Mouse (Mus musculus) stomach, embryonic 14.5 days (tissue): ENCODE measurements around the gene Ptpn14. TPM values are rescaled to one million over a fixed set of nuclear protein-coding genes. Genes with fewer than 3 reads are reported as not detected.
A peak's percentile ranks its signal among the peaks of the same experiment; 100 is the strongest.

ENCODE experiments used
- ATAC-seq: fragments of 200-750 bp; cut with Nextera tagmentation; 2 replicates; pipeline ENCODE4 v1.8.0; 2017; ENCODE audit warnings: low read depth, moderate TSS enrichment; ENCODE audit not compliant: insufficient number of reproducible peaks, insufficient read depth, low FRiP score
- H3K27ac ChIP-seq: fragments of 300-500 bp; sonication (generic); 2 replicates; pipeline ENCODE4 v1.5.1; 2014; ENCODE audit warnings: mild to moderate bottlenecking, low read length, moderate library complexity, mixed read lengths
- H3K27me3 ChIP-seq: fragments of 300-500 bp; sonication (generic); 2 replicates; pipeline ENCODE4 v1.6.1; 2014; ENCODE audit warnings: low read length, control low read depth, mixed read lengths; ENCODE audit not compliant: control insufficient read depth, insufficient read depth
- H3K36me3 ChIP-seq: fragments of 300-500 bp; sonication (generic); 2 replicates; pipeline ENCODE4 v1.6.1; 2014; ENCODE audit warnings: mild to moderate bottlenecking, control low read depth, low read length, moderate library complexity, mixed read lengths; ENCODE audit not compliant: control insufficient read depth, insufficient read depth
- H3K4me1 ChIP-seq: fragments of 300-500 bp; sonication (generic); 2 replicates; pipeline ENCODE4 v1.6.1; 2014; ENCODE audit warnings: low read length, control low read depth, mixed read lengths; ENCODE audit not compliant: control insufficient read depth, insufficient read depth
- H3K4me2 ChIP-seq: fragments of 300-500 bp; sonication (generic); replicated peaks from 2 replicates; pipeline ENCODE4 v1.6.1; 2014; ENCODE audit warnings: low read depth, low read length, control low read depth
- H3K4me3 ChIP-seq: fragments of 300-500 bp; sonication (generic); 2 replicates; pipeline ENCODE4 v1.5.1; 2014; ENCODE audit warnings: low read depth, low read length, control low read depth
- H3K9ac ChIP-seq: fragments of 300-500 bp; sonication (generic); replicated peaks from 2 replicates; pipeline ENCODE4 v1.6.1; 2014; ENCODE audit warnings: low read depth, mild to moderate bottlenecking, control low read depth, low read length, moderate library complexity, mixed read lengths
- H3K9me3 ChIP-seq: fragments of 300-500 bp; sonication (generic); 2 replicates; pipeline ENCODE4 v1.6.1; 2016; ENCODE audit warnings: low read depth, low read length, control low read depth; ENCODE audit not compliant: control insufficient read depth
- WGBS: fragments of 180-500 bp; shearing (Covaris S2); extraction: QIAGEN DNeasy Blood & Tissue Kit; methylation state at CpG from one replicate; pipeline ENCODE4 v1.1.7; 2014; 5-methylcytosine and 5-hydroxymethylcytosine counted together
- polyA plus RNA-seq: library from polyadenylated mRNA; unstranded; fragments of >200 nt; fragmentation: Nextera tagmentation; extraction: Ambion mirVana; gene quantifications from 2 replicates; pipeline ENCODE4 v1.2.1, GENCODE M21; 2014

The Ptpn14 gene
- polyA plus RNA-seq, 1 experiment from 2014 or later = 14.3 TPM

DNA sequence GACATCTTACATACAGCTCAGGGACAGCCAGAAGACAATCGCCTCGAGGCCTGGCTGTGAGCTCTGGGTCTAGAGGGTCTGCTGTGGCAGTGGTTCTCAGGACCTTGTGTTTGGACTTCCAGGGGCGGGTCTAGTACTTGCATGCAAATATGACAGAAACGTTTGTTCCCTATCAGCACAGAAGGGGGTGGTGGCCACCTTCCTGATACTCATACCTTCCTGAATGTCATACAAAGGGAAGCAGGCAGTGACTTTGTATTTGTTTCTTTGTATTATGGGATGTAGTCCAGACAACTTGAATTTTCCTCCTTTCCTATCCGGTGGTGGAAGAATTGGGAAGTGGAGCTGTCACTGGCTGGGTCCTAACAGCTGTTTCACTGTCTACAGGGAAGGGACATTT is 36.2 kb downstream of the Ptpn14 start:
- Histone ChIP-seq H3K36me3 (no peaks in the 10 kb centered on the region), H3K9me3 (no peaks in the 10 kb centered on the region), H3K27me3 (no peaks in the 10 kb centered on the region), H3K27ac (peak overlapping the region; percentile 22; the same call in 1 of the 2 replicates), H3K4me1 (peaks cover 19% of the 10 kb centered on the region), H3K4me2 (no peak overlapping the region), H3K4me3 (no peak overlapping the region), H3K9ac (no peak overlapping the region)
- no peak for ATAC-seq
- 59% methylated on average over 5 of the region's 5 CpGs for WGBS

DNA sequence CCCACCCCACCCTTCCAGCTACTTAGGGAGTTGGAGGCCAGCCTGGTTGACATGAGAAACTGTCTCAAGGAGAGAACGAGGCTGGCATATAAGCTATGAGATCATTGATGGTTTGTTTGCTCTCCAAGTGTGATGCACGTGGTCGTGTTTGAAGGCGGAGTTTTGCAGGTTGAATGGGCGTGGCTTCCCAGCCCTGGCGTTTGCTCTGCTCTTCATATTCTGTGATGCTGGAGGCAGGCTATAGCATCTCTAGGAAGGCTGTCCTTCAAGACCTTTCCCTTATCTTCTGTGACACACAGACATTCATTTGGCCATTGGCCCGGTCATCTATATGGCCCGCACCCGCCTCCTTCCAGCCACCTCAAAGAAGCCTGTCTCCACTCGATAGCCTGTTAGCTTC is 39.1 kb downstream of the Ptpn14 start:
- Histone ChIP-seq H3K4me2 (no peak overlapping the region), H3K9me3 (no peaks in the 10 kb centered on the region), H3K27ac (no peak overlapping the region), H3K27me3 (no peaks in the 10 kb centered on the region), H3K4me1 (peaks cover 19% of the 10 kb centered on the region), H3K36me3 (no peaks in the 10 kb centered on the region), H3K4me3 (no peak overlapping the region), H3K9ac (no peak overlapping the region)
- ATAC-seq = no peak
- 45% methylated on average over 10 of the region's 10 CpGs for WGBS

DNA sequence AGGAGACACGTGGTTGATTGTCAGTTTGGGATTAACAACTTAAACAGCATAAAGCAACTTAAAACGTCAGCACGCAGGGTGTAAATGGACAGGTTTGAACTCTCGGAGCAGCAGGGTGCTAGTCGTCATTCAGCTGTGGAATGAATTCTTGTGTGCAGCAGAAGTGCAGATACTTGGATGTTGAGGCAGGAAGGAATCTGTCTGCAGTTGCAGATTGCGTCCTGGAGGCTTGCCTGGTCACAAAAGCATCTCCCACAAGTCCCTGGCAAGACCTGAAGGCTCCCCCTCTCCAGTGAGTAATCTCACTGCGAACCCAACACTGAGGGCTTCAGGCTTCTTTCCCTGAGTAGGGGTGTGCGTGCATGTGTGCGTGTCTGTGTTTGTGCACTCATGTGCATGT is 39.8 kb downstream of the Ptpn14 start:
- H3K4me1 ChIP-seq = peaks cover 22% of the 10 kb centered on the region
- H3K36me3 ChIP-seq = no peaks in the 10 kb centered on the region
- no peak overlapping the region for H3K27ac ChIP-seq
- no peaks in the 10 kb centered on the region for H3K27me3 ChIP-seq
- no peak overlapping the region for H3K9ac ChIP-seq
- H3K4me2 ChIP-seq = no peak overlapping the region
- no peak for ATAC-seq
- H3K9me3 ChIP-seq = no peaks in the 10 kb centered on the region
- 51% methylated on average over 9 of the region's 9 CpGs for WGBS
- no peak overlapping the region for H3K4me3 ChIP-seq

DNA sequence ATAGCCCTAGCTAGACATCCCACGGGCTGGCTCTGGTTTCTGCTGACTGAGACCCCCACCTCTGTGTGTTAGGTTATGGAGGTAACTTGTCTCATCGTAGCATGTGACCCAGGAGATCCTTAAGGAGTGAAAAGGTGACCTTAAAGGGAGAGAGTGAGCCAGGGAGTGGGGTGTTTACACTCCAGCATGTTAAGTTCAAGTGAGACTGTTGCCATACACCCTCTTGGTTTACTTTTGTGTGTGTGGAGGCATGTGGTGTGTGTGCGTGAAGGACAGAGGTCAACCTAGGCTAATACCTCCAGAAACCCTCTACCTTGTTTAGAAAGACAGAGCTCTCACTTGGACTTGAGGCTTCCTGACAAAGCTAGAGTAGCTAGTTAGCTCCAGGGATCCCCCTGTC is 42.4 kb downstream of the Ptpn14 start:
- H3K4me1 ChIP-seq = peaks cover 35% of the 10 kb centered on the region
- no peak overlapping the region for H3K4me2 ChIP-seq
- H3K9ac ChIP-seq = no peak overlapping the region
- no peaks in the 10 kb centered on the region for H3K9me3 ChIP-seq
- no peaks in the 10 kb centered on the region for H3K27me3 ChIP-seq
- no peak for ATAC-seq
- H3K27ac ChIP-seq = no peak overlapping the region
- H3K4me3 ChIP-seq = no peak overlapping the region
- WGBS = 47% methylated on average over 3 of the region's 3 CpGs
- H3K36me3 ChIP-seq = no peaks in the 10 kb centered on the region

- Histone ChIP-seq H3K4me3 (no peak overlapping the region), H3K36me3 (no peaks in the 10 kb centered on the region), H3K4me2 (no peak overlapping the region), H3K27ac (no peak overlapping the region), H3K9ac (no peak overlapping the region), H3K27me3 (no peaks in the 10 kb centered on the region), H3K4me1 (peaks cover 28% of the 10 kb centered on the region), H3K9me3 (no peaks in the 10 kb centered on the region)
- ATAC-seq = no peak
- WGBS = 62% methylated on average over 10 of the region's 10 CpGs
These were observed 44.6 kb downstream of the Ptpn14 start for GRCm38 (mm10) chr1:189772707-189773106.

- no peak overlapping the region for H3K27ac ChIP-seq
- no peak overlapping the region for H3K9ac ChIP-seq
- H3K9me3 ChIP-seq = no peaks in the 10 kb centered on the region
- WGBS = 67% methylated on average over 1 of the region's 1 CpGs
- no peaks in the 10 kb centered on the region for H3K36me3 ChIP-seq
- no peak overlapping the region for H3K4me3 ChIP-seq
- H3K4me2 ChIP-seq = no peak overlapping the region
- peaks cover 27% of the 10 kb centered on the region for H3K4me1 ChIP-seq
- no peak for ATAC-seq
- no peaks in the 10 kb centered on the region for H3K27me3 ChIP-seq
These were observed 46.7 kb downstream of the Ptpn14 start for GRCm38 (mm10) chr1:189774778-189775177.

DNA sequence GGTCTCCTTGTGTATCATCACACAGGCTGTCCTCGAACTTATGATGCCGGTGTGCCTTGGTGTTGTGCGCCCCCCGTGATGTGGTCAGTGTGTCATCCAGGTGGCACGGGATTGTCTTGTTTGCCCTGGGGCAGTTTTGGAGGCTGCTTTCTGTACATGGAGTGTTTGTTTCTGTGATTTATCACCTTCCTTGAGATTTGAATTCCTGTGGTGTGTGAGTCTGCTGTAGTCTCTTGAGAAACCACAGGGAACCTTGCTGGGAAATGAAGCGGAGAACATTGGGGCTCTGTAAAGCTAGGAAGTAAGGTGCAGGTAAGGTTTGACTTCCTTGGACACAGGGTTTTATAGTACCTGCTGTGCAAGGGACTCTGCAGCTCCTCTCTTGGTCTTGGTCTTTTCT is 49.1 kb downstream of the Ptpn14 start:
- Histone ChIP-seq H3K4me1 (peaks cover 35% of the 10 kb centered on the region), H3K4me3 (no peak overlapping the region), H3K4me2 (no peak overlapping the region), H3K27ac (no peak overlapping the region), H3K9me3 (no peaks in the 10 kb centered on the region), H3K9ac (no peak overlapping the region), H3K36me3 (no peaks in the 10 kb centered on the region), H3K27me3 (no peaks in the 10 kb centered on the region)
- WGBS = 68% methylated on average over 6 of the region's 6 CpGs
- ATAC-seq = no peak

GRCm38 (mm10) chr1:189778343-189778742 is 50.3 kb downstream of the Ptpn14 start:
- 0 out of 2 replicates have a peak, but pooled peaks have one; percentile 19 for ATAC-seq
- H3K27ac ChIP-seq = no peak overlapping the region
- no peaks in the 10 kb centered on the region for H3K9me3 ChIP-seq
- no peak overlapping the region for H3K4me2 ChIP-seq
- no peak overlapping the region for H3K9ac ChIP-seq
- H3K4me1 ChIP-seq = peaks cover 36% of the 10 kb centered on the region
- H3K36me3 ChIP-seq = no peaks in the 10 kb centered on the region
- no peaks in the 10 kb centered on the region for H3K27me3 ChIP-seq
- H3K4me3 ChIP-seq = no peak overlapping the region
- 31% methylated on average over 5 of the region's 5 CpGs for WGBS

- H3K27ac ChIP-seq = no peak overlapping the region
- no peak overlapping the region for H3K4me2 ChIP-seq
- H3K4me3 ChIP-seq = no peak overlapping the region
- H3K4me1 ChIP-seq = peaks cover 31% of the 10 kb centered on the region
- H3K9me3 ChIP-seq = no peaks in the 10 kb centered on the region
- no peak for ATAC-seq
- no peaks in the 10 kb centered on the region for H3K36me3 ChIP-seq
- WGBS = 51% methylated on average over 3 of the region's 3 CpGs
- H3K27me3 ChIP-seq = no peaks in the 10 kb centered on the region
- H3K9ac ChIP-seq = no peak overlapping the region
These were observed 51.2 kb downstream of the Ptpn14 start for GRCm38 (mm10) chr1:189779226-189779625.
